Mouse (Mus musculus) right cerebral cortex, postnatal 25 days (tissue): Measurements from ENCODE around the gene March1.

Experiments used
- DNase-seq: peaks from one replicate; pipeline ENCODE4 v3.0.0; 2022

The March1 gene

DNA sequence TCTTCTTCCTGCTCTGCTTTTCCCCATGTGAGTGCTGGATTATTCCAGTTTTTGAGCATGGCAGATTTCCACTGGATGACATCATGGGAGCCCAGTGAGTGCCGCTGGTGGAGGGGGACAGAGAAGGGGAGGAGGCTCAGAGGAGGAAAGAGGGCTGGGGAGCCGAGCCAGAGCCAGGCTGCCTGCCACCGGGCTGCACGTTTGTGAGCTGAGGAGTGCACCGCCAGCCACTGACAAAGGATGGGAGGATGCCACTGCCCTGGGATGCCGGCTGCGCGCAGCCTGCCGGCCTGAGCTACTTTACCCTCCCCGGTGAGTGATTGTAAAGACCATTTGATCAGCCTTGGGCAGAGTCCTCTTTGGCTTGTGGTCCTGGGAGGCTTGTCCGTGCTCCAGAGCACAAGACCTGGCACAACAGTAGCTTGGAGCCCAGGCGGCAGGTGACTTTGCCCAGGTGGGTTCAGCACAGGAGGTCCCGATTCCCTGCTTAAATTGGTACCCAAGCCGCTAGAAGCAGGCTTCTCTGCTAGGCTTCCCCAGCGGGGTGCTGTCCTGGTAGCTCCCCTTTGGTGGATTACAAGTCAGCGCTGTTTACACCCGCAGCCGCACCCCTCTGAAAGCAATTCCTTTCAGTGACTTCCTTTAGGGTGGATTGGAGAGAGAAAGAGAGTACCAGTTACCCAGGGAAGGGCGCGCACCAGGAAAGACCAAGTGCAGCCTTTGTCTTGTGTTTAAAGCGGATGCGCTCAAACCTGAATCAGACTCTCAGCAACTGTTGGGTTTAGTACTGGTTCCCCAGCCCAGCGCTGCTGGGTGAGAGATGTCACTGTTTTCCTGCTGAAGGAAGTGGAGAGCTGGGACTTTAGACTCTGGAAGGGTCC is at the start of gene March1:
TSS of gene March1 (plus strand) at position 30 of the 881 bp plus-strand sequence.
- peak; percentile 79 for DNase-seq

DNA sequence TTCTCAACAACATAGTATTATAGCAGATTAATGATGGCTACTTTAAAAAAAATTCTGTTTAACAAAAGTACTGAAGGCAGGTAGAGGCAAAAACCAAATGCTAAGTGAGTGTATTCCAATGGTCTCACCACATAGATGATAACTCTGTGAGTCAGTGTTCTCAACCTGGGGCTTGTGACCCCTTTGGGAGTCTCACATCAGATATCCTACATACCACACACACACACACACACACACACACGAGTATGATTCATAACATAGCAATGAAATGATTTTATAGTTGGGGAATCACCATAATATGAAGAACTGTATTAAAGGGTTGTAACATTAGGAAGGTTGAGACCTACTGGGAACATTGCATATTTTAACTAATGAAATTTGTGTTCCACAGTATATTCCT is 30.8 kb upstream of the March1 start:
- DNase-seq = no peak

DNA sequence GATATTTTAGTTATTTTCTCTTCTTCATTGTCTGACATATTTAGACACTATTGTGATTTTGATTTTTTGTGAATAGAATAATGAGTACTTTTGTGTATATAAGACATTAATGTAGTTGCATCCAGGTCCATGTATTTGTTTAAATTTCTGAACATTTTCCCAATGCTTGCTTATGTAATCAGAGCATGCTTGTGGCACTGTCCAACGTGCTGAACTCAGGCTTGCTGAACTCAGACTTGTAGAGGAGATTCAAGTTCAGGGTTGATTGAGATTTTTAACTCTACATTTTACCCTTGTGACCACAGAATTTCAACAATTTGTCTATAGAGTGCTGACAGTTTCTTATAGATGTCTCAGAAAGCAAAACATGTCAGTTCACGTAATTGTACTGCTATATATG is 14.5 kb upstream of the March1 start:
- no peak for DNase-seq

DNA sequence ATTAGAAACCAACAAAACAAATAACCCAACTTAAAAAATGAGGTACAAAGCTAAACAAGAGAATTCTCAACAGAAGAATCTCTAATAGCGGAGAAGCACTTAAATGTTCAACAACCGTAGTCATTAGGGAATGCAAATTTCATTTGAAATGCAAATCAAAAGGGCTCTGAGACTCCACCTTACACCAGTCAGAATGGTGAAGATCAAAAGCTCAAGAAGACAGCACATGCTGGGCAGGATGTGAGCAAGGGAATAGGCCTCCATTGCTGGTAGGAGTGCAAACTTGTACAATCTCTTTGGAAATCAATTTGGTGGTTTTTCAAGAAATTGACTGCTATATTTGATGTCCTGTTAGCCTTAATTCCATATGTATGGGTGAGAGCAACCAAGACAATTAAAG is 8.2 kb upstream of the March1 start:
- no peak for DNase-seq

- no peak for DNase-seq
Measured at GRCm38 (mm10) chr8:65618966-65619365, 1.3 kb downstream of the March1 start.

DNA sequence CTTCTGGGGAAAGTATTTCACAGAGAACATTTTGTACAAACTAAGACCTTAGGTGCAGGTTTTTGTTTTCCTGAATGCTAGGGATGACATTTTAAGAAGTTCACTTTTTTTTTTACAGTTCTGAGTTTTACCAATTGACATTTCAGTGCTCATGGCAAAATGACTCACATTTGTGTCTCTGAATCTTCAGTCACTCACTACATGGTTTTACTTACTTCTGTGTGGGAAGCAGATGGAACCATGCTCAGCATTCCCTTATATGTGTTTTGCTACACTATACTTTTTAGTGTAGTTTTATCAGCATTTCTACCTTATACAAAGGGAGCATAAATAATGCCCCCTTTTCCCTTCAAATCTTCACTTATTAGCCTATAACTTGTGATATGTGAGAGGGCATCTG is 27.2 kb downstream of the March1 start:
- no peak for DNase-seq

DNA sequence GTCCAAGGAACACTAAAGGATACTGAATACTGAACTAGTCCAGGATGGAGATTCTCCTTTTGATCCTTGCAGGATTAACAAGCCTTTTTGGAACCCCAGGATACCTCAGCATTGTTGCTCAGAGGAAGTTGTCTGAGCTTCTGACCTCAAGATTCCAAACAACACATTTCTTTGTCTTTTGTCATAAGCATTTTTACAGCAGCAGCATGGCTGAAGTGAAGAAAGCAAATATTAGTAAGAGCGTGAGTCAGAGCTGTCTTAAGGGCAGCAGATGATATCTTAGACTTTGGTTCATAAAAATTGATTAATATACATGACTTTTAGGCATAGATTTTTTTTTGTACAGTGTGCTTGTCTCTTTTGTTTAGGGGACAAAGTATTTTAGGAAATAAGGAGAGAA is 27.8 kb downstream of the March1 start:
- no peak for DNase-seq

DNA sequence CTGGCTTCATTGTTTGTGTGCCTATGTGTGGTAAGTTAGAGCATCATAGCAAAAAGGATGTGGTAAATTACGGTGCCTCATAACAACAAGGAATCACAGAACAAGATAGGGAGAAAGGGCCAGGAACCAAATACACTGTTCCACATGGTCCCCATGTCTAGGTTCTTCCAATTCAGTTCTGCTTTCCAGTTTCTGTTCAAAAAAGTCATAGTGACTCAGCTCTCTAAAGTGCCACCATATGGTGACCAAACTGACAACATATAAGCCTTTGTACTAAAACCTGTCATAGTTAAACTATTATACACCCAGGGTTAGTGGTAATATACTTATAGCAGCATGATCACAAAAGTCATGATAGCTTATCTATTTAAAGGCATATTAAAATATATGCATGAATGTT is 28.2 kb downstream of the March1 start:
- DNase-seq = no peak

DNA sequence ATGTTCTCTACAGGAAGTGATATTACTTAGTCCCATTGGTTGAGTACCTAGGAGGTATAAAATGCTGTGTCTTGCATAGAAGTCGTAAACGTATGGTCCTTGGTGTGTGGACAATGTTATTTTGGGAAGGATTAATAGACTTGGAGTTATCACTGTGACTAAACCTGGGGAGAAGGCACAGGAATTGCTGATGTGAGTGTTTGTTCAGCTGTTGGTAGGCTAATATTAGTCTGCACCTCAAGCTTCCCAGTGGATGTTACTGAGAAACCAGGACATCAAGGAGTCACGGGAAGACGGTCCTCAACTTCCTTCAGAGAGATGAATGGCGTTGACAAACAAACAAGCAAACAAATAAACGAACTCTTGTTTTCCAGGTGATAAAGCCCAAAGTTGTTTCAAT is 38.2 kb downstream of the March1 start:
- no peak for DNase-seq

- DNase-seq = no peak
Measured at GRCm38 (mm10) chr8:65661885-65662284, 44.2 kb downstream of the March1 start.

- no peak for DNase-seq
Measured at GRCm38 (mm10) chr8:65665786-65666185, 48.1 kb downstream of the March1 start.

GRCm38 (mm10) chr8:65743066-65743465 is 125.4 kb downstream of the March1 start:
- no peak for DNase-seq

GRCm38 (mm10) chr8:65775815-65776214 is 158.1 kb downstream of the March1 start:
- DNase-seq = no peak

GRCm38 (mm10) chr8:65781156-65781555 is 163.5 kb downstream of the March1 start:
- DNase-seq = no peak

DNA sequence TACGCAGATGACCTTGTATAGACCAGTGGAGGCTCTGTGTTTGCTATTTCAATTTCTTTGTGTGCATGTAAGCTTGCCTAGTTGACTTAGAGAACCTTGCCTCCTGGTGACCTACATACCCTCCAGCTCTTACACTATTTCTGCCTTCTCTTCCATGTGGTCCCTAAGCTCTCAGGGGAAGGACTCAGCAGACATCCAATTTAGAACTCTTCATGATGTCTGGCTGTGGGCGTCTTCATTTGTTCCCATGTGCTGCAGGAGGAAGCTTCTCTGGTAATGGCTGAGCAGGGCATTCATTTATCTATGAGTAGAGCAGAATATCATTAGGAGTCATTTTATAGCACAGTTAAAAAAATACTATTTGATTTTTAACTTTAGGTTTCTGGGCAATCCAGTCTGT is 195.3 kb downstream of the March1 start:
- no peak for DNase-seq

GRCm38 (mm10) chr8:65922294-65923019 is 304.8 kb downstream of the March1 start:
- DNase-seq = no peak

DNA sequence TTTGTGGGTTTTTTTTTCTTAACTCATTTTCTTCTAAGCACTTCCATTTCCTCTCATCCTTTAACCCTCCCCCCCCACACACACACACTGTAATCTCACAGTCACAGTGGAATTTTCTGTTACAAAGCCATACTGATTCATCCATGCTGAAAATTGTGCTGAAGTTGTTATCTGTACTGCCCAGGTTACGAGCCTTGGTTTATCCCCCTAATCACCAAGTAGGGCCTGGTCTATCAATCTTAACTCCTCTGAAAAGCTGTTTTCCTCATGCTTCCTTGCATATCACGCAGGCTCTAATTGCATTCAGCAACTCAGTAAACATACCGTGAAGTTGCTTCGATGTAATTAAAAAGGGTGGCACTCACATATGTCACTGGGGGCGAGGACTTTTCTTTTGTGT is 339.2 kb downstream of the March1 start:
- DNase-seq = no peak

GRCm38 (mm10) chr8:65957492-65957891 is 339.8 kb downstream of the March1 start:
- no peak for DNase-seq

DNA sequence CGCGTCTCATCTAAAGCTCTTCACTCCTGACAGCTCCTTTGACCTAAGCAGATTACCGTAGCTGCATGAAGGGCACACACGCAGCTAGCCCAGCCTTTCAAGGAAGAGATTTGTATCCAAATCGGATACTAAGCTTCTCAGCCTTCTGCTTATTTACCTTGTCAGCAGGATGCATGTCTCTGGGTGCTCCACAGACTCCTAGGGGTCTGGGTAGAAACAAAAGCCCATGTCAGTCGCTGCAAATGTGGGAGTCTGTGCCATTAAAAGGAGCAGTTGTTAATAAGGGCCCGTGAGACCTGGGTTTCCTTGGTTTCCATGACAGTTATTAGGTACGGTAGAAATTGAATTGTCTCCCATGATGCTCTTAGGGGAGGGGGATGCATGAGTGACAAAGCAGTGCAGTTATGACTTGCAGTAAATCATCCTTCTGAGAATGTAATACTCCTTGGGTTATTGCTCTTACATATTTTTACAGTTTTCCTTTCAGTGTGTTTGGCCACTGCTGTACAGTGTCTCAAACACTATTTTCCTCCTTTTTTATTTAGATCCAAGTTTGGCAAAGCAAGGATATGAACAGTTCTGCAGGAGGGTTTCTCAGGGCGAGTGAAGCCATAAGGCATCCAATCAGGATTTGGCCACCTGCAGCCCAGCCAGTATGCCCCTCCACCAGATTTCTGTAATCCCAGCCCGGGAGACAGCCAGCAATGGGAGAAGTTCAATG is 349.0 kb downstream of the March1 start:
- DNase-seq = no peak

GRCm38 (mm10) chr8:65967223-65967778 is 349.6 kb downstream of the March1 start:
- no peak for DNase-seq

GRCm38 (mm10) chr8:65976905-65977304 is 359.2 kb downstream of the March1 start:
- DNase-seq = no peak

DNA sequence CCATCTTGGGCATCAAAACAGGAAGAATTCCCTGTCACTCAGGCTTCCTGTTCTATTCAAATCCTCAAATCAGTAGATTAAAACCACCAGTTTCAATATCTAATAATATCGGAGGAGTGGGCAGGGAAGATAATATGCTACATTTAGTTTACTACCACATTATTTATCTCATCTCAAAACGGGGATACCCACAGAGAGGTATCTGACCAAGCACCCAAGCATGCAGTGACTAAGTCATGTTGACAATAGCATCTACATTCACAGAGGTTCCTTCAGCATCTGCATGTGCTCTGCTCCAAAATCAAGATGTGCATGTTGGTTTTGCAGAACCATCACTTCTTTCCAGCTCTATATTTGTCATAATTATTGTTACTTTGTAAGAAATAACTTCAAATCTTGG is 364.3 kb downstream of the March1 start:
- no peak for DNase-seq

DNA sequence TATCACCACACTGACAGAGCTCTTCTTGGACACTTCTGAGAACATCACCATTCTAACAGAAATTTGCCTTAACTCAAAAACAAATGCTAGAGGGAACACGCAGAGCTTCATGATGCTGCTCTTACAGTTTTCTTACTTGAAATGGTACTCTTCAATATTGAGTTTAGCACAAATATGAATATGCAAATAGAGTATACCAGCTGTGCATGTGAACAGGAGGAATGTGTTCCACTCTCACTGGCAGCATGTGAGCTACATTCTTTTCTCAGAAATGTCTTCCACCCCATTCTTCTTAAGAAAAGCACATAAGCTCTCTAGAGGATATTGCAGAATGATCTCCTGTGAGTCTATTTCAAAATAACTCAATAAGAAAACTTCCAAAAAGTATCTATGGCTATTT is 370.0 kb downstream of the March1 start:
- DNase-seq = no peak
